Mouse (Mus musculus): ENCODE measurements around the gene Fancl. TPM values are rescaled to one million over a fixed set of nuclear protein-coding genes. Genes with fewer than 3 reads are reported as not detected.

Fancl gene
- polyA plus RNA-seq (2012; rRNA removed) = 0.68 and 0.97 TPM in 2 replicates

GRCm38 (mm10) chr11:26385971-26386370 is at the start of gene Fancl:
Gene Fancl, plus strand, starts transcription at chr11:26386135.

Other genes starting within 250 kb of the Fancl start
- gene 5730522E02Rik, start 175.4 kb upstream of the Fancl start, polyA plus RNA-seq (2012; rRNA removed) = 0.47 TPM in 1 of 2 replicates, not detected in the other
- gene Gm6899, start 207.1 kb downstream of the Fancl start, polyA plus RNA-seq (2012; rRNA removed) = not detected in 2 replicates
- 1.1 and 2.7 TPM in 2 replicates for gene Vrk2, start 207.9 kb downstream of the Fancl start, polyA plus RNA-seq (2012; rRNA removed)

Measured in ovary, adult 2 months (tissue).